Mouse (Mus musculus) heart, adult 8-10 months (tissue): Measurements from ENCODE around the gene Hipk2. TPM values are rescaled to one million over a fixed set of nuclear protein-coding genes. Genes with fewer than 3 reads are reported as not detected.
"Not testable (repeated sequence)": the region's sequence is repeated elsewhere in the genome, so short reads cannot be mapped to it uniquely, and the experiment has no call there.

Source experiments
- DNase-seq: peaks from one replicate; pipeline ENCODE4 v3.0.0; 2022; ENCODE audit warnings: low spot score
- total RNA-seq, 4 experiments: library from RNA; stranded (reverse); gene quantifications; 2 replicates each; pipeline ENCODE4 v1.2.4; 2022

The Hipk2 gene
- total RNA-seq, 4 experiments from 2014 or later: 94.2 to 109 (median 105) TPM

DNA sequence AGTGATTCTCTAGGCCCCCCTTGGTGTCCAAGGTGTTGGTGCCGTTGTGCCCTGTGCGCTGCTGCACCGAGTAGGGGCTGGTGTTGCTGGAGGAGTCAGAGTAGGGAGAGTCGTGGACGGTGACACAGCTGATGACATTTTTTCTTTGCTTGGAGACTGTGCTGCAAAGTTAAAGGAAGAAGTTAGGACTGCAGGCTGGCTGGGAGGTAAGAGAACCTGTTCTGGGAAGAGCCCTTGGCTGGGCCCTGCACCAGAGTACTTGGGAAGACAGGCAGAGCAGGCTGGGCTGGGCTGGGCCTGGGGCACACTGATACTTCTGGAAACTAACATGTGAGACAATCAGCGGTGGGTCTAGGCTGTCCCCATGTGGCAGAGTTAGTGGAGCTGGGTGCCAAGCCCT lies 172.4 kb downstream of the Hipk2 start:
- no peak for DNase-seq

DNA sequence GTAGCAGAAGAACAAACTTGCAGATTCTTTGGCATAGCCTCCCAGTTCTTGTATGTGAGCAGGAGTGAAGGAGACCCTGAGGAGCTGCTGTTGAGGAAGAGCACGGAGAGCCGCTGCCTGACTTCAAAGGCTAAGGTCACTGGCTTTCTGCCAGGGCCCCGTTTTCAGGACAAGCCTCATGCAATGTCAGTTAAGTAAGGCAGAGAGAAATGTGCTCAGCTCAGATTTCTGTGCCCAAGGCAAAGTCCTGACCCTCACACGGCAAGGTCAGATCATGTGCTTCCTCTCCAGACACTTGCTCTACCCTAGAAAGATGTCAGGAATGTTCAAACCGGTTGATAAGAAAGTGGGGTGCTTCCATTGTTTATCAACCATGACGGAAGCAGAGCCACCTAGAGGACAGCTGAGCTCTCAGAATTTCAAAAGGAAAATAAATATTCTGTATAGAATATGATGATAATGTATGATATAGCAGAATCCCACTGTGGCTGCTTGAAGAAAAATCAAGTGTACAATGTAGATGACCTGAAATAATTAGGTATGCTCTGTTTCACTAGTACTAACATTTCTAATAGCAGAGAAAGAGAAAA lies 173.1 kb downstream of the Hipk2 start:
- no peak for DNase-seq

DNA sequence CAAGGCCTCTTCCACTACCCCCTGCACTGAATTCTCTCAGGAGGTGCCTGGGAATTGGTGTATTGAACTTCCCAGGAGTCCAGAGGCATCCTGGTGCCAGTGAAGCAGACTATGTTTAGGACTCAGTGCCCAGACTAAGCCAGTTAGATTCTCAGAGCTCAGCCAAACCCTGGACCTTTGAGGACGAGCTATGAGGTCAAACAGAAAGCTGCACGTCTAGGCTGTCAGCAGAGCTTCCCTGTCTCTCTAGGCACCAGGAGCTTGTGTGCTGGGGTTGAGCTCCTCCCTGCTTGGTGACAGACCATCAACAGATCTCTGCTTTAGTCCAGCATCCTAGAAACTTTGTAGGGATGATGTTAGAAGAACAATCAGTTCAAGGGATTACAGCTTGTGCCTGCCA lies 174.5 kb downstream of the Hipk2 start:
- DNase-seq: no peak

DNA sequence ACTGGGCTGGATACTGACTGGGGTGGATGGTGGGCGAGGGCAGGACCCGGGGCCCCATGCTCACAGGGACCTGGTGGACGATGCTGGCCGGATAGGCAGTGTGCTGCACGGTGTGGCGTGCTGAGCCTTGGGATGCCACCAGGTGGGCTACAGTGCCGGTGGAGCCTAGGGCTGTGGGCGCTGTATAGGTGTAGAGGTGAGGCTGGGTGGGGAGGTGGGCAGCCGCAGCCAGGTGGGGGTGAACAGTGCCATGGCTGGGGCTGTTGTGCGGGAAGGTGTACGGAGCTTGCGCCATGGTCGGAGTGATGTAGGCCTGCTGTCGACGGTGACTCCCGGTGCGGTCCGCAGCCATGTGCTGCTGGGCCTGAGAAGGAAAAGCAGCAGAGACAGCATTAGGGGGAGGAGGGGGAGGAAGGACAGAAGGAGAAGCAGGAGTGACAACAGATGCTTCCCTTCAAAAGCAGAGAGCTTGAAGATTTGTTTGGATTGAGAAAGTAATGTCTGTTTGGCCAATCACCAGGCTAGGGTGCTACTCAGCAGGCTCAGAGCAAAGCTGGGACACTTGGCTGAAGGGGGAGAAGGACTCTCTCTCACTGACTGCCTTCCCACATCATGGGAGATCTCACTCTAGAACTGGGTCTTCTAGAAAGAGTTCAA lies 177.6 kb downstream of the Hipk2 start:
- no peak for DNase-seq

DNA sequence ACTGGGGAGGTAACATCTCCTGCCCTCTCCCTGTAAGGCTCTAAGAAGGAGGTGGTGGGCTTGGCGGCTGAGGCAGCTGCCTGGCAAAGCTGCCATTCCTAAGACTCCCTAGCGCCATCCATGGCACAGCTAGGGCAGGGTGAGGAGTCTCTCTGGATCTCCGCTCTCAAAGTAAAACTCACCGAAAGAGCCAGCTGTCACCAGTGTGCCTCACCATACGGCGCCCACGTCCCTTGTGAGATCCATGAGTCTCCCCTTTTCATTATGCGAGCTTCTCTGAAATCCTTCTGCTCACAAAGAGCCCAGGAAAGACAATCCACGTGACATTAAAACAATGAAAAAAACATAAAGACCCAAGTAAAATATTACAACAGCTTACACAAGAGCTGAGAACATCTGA lies 179.4 kb downstream of the Hipk2 start:
- DNase-seq: no peak

DNA sequence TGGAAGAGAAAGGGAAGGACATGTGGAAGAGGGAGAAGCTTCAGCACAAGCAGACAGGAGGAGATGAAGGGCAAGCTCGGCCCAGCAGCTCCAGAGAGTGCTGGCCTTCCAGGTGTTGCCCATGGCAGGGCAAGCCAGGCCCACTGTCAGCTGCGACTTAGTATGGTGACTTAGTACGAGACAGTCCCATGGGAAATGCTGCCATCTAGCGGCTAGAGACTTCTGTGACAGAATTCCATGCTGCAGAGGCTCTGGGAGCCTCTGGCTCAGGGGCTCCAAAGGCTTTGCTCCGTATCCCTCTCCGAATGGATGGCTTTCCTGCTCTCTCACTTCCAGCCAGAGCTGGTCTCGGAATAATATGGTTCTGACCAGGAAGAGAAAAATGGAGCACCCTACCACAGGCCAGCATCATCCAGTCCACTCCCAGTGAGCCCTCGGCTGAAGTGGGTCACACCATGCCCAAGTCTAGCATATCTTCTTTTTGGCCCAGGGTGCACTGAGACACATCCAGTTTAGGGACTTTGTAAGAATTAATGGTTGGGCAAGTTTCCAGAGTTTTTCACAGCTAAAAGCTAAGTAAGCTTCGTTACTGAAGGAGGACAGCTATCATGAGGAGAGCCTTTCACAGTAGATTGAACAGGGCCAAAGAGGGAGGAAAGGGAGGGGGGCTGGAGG lies 180.4 kb downstream of the Hipk2 start:
- DNase-seq: peak; percentile 71

DNA sequence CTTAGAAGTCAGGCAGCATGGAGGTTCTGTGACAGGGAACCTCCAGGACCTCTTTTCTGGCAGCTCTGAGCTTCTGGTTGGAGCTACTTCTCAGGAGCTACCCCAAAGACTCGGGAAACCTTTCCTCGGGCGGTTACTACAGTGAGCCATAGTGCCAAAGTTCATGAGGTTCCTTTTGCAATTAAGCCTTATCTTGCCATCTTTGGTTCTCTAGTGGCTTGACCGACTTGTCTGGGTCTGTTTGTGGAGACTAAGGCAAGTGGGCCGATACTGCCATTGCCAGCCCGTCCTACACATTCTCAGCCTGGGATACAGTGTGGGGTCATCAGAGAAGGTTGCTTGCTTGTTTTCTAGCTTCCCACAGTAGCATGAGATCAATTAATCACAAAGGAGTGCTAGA lies 183.4 kb downstream of the Hipk2 start:
- DNase-seq: no peak

DNA sequence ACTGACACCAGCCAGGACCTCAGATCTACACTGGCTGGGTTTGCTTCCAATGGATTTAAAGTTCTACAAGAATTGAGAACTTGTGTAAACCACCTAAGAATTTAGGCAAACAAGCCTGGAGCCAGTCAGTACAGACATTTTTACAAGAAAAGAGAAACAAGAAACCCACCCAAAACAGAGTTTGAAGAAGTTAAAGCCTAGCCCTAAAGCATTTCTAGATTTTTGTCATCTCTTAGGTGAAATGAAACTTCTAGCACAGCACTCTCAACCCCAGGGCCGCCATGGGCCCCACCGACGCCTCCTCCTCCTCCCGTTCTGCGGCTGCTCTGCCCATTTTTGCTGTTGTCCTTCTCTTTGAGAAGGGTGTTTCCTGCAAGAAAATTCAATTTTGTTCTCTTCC lies 184.9 kb downstream of the Hipk2 start:
- no peak for DNase-seq

DNA sequence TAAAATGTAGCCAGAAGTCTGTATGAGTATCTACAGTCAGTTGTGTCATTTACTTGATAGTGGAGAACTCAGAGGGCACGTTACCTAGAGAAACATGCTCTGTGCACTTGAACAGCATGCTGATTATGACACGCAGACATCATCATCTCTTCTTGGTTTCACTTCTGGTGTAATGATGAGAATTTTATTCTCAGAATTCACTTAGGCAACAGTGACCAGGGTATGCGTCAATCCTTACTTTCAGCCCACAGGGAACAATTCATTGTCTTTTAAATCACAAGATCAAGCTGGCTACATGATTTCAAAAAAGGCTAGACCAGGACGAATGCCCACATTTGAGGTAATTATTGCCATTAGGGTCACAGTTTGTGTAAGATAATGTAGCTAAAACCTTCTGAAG lies 185.3 kb downstream of the Hipk2 start:
- DNase-seq: no peak

DNA sequence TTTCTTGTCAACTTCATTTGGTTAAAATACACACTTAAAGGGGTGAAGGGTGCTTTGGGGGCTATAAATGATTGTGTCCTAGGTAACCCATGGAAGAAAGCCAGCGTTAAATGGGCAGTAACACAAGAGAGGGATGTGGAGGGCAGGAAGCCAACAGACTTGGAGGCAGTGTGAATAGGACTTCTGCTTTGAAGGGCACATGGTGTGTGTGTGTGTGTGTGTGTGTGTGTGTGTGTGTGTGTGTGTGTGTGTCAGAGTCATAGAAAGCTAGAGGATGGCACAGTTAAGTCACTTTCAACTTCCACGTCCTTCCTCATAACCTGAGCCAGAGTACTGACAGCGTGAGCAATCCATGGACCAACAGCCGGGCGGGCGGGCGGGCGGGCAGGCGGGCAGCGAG lies 187.1 kb downstream of the Hipk2 start:
- DNase-seq: no peak

DNA sequence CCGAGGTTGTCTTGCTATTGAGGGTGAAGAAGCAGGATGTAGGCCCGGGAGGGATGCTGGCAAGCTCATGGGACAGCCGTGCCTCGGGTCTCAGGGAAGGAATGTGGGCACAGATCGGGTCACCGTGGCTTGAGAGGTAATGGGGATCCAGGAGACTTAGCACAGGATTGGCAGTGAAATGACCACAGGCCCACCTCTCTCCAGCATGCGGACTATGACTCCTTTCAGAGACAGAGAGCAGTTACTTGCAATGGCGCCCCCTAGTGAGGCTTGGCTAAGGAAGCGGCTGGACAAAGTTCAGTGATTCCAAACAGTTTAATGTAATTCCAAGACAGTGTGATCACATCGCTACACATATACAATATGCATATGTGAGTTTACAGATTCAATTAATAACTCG lies 188.7 kb downstream of the Hipk2 start:
- no peak for DNase-seq

DNA sequence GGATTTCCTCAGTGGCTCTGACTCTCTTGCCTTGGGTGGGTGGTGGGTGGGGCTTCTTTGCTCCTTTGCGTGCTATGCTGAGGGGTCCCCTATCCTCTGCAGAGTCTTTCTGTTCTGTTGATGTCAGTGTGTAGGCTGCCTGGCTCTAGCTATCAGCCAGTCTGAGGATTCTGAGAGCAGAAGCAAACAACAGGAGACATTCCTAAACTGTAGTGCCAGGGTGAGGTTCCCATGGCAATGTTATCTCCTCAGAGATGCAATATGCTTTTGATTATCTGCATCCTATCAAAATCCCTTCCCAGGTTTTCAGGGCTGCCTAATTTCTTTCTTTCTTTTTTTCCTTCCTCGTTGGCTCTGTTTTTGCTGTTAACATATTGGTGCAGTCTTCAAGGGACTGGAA lies 193.4 kb downstream of the Hipk2 start:
- no peak for DNase-seq

DNA sequence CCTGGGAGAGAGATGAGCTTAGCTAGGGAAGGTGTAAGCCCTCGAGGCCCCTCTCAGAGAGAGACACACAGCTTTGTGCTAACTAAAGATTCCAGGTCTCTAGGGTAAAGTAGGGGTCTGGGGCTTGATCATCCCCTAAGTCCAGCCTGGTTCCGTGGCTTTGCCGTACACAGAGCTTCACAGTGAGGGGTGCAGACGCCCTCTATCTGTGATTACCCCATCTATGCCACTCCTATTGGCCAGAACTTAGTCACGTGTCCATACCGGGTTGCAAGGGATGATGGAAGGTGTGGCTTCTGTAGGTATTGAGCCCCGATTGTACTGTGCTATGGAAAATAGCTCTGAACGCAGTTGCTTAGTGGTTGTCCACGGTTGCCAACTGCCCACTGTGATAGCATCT lies 198.3 kb downstream of the Hipk2 start:
- DNase-seq: no peak

DNA sequence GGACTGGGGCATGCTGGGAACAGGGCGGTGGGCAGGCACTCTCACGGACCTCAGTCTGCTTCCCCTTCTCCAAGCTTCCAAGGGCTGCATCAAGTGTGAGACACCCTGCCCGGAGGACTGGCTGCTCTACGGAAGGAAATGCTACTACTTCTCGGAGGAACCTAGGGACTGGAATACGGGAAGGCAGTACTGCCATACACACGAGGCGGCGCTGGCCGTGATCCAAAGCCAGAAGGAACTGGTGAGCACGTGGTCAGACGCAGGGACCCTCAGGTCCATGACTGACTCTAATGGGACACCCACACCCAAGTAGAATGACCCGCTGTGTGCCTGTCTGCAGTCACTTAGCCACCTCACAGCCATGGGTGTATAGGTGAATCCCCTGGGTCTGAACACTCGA lies 199.2 kb downstream of the Hipk2 start:
- DNase-seq: no peak

DNA sequence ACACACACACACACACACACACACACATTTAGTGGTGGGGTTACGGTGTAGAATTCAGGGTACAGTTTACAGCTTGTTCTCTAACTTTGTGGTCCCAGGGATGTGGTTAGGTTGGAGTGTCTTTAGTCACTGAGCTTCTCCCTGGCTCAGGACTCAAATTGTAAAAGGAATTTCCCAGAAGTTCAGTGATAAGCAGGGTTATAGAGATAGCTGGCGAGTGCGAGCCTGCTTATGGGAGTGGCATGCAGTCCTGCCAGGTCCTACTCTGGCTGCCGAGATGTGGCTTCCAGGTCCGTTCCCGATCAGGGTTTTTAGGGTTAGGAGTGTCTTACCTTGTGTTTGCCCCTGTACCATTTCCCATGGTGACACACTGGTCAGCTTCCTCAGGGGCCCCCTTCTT lies 199.7 kb downstream of the Hipk2 start:
- no peak for DNase-seq

DNA sequence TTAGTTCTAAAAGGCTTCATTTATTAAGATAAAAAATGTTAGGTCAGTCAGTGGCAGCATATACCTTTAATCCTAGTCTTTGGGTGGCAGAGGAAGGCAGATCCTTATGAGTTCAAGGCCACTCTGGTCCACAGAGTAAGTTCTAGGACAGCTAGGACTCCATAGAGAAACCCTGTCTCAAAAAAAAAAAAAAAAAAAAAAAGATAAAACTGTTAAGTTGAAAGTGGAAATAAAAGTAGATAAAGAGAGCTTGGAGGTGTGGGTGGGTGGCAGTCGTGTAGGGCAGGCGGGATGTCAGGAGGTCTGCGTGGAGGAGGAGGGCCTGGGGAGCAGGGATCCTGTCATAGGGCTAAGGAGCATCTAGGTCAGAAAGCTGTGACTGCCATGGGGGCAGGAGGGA lies 204.0 kb downstream of the Hipk2 start:
- DNase-seq: no peak

DNA sequence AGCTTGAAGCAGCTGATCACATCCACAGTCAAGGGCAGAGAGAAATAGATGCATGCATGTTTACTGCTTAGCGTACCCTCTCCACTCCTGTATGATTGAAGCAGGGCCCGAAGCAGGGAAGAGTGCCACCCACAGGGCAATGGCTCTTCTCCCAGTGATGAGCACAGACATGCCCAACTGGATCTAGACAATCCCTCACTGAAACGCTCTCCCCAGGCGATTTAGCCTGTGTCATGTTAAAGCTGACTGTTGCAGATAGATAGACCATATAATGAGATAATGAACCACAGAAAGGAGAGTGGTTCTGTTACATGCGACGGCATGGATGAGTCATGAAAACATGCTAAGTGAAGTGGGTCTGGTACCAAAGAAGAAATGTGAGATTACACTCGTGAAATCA lies 204.7 kb downstream of the Hipk2 start:
- DNase-seq: no peak

DNA sequence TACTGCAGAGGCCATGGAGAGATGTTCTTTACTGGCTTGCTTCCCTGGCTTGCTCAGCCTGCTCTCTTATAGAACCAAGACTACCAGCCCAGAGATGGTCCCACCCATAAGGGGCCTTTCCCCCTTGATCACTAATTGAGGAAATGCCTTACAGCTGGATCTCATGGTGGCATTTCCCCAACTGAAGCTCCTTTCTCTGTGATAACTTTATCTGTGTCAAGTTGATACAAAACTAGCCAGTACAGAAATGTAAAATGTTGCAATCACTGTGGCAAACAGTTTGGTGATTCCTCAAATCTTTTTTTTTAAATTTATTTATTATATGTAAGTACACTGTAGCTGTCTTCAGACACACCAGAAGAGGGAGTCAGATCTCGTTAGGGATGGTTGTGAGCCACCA lies 205.5 kb downstream of the Hipk2 start:
- DNase-seq: not testable (repeated sequence)

DNA sequence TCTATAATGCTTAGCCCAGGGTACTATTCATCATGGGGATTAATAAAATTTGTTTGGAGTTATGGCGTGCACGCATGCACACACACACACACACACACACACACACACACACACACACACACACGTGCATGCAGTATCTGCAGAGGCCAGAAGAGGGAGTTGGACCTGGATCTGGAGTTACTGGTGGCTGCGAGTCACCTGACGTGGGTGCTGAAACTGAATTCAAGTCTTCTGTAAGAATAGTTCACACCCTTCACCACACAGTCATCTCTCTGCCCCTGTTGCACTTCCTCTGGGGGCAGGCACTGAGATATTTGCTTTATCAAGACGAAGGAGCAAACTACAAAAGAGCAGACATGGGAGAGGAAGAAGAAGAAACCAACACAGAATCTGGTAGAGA lies 206.4 kb downstream of the Hipk2 start:
- no peak for DNase-seq

DNA sequence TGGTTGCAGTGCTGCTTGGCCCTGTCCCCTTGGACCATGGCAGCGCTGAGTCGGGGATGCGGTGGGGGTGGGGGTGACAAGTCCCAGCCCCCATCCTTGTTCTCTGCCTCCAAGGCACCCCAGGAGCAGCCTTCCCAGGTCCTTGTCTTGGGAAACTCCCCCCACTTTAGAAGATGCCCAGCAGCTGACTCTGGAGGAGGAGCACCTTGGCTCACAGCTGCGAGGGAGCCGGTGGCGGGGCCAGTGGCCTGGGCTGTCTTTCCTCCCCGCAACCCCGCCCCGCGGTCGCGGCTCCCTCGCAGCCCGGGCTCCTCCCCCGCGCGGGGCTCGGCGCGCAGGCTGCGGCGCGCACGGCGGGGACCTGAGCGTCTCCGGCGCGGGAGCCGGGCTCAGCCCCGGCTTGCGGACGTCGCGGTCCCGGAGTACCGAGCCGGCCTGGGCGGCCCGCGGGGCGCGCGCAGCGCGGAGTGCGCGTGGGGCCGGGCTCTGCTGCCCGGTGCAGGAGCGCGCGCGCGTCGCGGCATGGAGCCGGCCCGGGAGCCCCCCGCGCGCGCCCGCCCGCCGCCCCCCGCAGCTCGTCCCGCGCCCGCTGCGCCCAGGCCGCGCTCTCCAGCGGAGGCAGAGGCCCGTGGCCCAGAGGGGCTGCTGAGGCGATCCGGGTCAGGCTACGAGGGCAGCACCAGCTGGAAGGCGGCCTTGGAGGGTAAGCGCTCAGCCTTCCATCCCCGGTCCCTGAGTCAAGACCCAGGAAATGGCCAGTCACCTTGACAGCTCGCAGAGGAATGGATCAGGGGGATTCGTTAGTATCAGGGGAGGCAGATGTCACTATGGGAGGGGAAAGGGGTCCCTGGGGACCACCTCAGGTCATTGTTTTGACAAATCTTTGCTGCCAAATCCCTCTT lies 213.0 kb downstream of the Hipk2 start, which contains the start of gene Clec2l:
Gene Clec2l (plus strand): TSS at position 356 of the 902 bp plus-strand sequence.
- DNase-seq: no peak

DNA sequence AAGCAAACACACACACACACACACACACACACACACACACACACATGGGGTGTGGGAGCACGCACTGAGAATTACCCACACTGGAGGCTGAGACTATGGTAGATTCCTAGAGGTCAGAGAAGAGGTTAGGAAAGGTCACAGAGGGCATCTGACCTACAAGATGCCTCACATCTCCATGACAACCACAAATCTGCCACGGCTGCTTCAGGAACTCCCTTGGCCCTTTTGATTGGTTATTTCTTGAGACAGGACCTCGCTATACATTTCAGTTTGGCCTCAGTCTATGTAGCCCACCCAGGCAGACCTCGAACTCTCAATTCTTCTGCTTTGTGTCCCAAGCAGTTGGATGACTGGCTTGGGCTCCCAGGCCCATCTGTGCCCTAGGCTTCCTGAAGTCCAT lies 214.3 kb downstream of the Hipk2 start:
- no peak for DNase-seq

DNA sequence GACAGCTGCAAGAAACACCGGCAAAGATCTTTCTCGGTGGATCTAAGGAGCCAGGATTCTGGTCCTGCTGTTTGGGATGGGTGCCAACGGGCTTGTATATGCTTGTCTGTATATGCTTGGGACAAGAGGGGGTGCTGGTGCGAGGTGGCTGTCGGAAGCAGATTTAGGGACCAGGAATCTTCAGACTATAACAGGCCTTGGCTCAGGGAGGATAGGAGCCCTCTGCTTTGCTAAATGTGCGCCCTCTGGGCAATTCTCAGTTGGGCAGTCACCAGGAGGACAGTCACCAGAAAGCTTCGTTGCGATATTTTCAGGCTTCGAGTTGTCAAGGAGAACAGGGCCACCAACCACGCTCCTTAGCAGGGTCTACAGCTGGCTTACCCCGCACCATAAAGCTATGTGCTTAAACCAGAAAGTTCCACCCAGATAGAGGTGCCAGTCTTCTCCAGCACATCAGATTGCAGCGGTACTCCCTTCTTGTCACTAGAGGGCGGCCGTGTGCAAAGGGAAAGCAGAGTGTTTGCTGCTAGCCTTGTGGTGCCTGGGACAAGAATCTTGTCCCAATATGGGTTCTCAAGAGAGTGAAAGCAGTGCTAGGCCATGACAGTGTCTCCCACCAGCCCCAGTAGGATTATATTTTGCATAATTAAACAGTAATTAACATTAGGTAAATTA lies 225.6 kb downstream of the Hipk2 start:
- peak; percentile 42 for DNase-seq
